Mouse (Mus musculus): ENCODE measurements around the gene Rhobtb1. TPM values are rescaled to one million over a fixed set of nuclear protein-coding genes. Genes with fewer than 3 reads are reported as not detected.

Rhobtb1 gene
- 10 to 100 TPM; 12.5 to 16.1 TPM for total RNA-seq (2021)
- long read RNA-seq, experiment 1, full-length matches to known transcripts = 9 of 11 reads
- long read RNA-seq, experiment 1, partial matches to known transcripts = 0 of 11 reads
- long read RNA-seq, experiment 1, other reads (novel, unspliced or antisense) = 2 of 11 reads
- long read RNA-seq, experiment 2, full-length matches to known transcripts = 4 of 9 reads
- long read RNA-seq, experiment 2, partial matches to known transcripts = 2 of 9 reads
- long read RNA-seq, experiment 2, other reads (novel, unspliced or antisense) = 3 of 9 reads

DNA sequence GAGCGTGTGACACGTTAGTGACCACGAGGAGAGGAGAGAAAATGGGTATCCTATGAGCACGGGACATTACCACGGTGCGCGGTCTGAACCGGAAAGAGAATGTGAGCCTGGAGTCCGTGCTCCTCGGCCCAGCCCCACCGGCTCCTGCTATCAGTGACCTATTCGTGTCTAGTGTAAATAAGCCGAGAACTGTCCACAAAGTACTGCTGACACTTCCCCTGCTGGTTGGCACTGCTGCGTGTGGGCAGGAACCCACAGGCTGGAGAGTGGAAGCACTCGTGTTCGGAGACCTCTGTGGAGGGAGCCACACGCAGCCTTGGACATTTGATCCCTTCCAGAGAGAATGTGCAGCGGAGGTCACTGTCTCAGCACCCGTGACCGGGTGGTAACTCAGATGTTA, at the start of gene Rhobtb1:
Gene Rhobtb1 (plus strand): TSS at position 390 of the 400 bp plus-strand sequence.
- no peak for DNase-seq

DNA sequence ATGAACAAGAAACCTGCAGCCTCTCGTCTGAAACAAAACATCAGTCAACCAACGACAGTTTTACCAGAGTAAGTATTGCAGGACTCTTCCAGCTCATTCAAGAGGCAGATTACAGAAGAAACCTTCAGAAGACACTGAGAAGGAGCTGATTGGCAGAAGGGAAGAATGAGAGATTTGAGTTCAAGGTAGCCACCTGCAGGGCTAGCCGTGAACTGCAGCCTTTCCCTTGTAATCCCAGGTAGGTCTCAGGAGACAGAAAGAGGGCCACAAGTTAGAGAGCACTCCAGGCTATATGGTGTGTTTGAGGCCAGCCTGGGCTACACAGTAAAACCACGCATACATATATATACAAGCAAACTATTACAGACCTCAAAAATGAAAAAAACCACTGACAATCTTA, 49.2 kb upstream of the Rhobtb1 start:
- peak; percentile 28 for DNase-seq

DNA sequence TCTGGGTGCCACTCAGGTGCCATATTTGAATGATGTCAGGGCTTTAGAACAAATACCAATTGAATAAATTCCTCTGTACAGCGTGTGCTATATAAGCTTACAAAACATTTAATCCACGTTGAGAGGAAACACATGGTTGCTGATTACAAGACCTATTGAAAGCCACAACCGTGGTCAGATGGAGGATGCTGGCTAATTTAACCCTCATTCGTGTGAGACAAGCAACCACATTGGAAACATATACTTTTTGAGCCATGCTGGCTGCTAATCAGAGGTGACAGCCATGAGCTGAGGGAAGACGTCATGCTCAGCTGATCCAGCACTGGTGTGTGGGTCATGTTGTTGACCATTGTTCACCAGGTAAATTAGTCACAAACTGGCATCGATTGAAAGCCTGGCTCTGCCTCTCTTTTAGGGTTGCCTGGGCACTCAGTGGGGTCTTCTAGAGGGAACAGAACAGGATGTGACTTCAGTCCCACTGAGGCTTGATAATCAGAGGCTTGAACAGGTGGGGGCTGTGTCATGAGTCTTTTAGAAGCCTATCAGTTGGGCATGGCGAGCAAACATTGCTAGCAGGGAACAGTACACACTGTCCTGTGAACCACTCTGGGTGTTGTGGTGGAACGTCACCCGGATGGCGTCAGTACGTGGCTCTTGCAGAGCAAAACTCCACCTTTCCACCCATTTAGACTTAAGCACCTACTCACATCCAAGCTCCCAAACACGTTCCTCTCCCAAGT, 46.9 kb upstream of the Rhobtb1 start:
- no peak for DNase-seq

DNA sequence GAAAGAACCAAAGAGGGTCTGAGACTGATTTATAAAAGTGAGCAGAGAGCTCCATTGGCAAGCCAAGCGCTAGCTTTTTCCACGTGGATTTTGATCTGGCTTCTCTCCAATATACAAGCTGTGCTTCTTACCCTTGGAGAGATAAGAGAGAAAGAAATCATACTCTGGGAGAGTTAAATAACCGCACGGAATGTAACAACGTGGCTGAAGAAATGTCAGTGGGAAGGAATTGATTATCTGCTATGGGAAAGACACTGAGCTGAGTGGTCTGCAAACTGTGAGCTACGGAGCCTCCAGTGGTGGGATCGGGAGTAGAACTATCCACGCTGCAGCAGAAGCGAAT, 46.4 kb upstream of the Rhobtb1 start:
- DNase-seq = no peak

DNA sequence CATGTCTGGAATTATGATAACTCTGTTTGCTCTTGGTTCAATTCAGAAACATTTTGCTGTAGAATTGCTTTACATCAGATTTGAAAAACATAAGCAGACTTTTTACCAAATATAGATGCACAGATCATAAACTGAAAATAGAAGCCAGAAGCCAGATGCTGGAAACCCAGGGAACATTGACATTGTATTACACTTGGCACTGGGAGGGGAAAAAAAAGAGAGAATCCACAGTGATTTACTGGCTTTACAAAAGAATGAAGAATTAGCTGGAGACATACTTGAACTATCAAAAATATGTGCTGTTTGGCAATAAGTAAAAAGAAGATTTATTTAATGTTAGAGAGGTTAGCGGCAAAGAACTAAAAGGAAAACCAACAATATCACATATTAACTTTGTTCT, 44.4 kb upstream of the Rhobtb1 start:
- no peak for DNase-seq

DNA sequence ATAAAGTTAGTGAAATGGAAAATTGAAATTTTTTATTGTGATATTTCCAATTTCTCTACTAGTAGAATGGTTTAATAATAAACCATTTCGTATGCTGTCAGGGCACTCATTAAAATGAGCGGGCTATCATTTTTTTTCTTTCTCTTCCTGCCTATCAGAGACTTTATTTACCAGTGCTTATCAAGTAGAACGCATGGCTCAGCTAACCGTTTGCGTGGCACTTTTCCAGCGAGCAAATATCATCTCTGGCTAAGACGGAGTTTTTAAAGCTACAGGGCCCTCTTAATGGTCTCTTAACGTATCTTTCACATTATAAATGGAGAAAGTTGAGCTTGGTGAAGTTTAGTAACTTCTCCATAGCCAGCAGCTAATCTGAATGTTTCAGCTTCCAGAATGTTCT, 44.0 kb upstream of the Rhobtb1 start:
- DNase-seq = peak; percentile 19

DNA sequence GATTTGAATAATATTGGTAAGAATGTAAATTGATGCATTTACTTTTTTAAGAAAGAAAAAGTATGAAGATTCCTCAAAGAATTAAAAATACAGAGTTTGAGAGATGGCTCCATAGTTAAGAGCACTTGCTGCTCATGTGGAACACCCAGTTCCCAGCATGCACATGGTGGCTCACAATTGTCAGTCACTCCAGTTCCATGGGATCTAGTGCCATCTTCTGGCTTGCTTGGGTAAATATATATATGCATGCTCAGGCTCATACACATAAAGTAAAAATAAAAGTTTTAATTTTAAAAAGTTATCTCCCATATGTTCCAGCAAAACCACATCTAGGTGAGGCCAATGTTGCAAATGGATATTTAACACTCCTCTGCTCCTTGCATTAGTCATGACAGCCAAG, 36.9 kb upstream of the Rhobtb1 start:
- DNase-seq = no peak

DNA sequence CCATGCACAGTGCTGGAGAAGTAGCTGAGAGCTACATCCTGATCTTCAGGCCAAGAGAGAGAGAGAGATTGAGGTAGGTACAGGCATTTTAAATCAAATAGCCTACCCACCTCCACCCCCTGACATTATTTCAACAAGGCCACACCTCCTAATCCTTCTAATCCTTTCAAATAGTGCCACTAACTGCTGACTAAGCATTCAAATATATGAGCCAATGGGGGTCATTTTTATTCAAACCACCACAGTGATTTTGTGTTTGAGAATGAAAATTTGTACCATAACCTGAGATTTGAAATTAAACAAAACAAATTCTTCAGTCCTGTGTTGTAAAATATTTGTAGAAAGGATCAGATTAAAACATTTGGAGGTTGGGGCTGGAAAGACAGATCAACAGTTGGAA, 33.2 kb upstream of the Rhobtb1 start:
- DNase-seq = no peak

DNA sequence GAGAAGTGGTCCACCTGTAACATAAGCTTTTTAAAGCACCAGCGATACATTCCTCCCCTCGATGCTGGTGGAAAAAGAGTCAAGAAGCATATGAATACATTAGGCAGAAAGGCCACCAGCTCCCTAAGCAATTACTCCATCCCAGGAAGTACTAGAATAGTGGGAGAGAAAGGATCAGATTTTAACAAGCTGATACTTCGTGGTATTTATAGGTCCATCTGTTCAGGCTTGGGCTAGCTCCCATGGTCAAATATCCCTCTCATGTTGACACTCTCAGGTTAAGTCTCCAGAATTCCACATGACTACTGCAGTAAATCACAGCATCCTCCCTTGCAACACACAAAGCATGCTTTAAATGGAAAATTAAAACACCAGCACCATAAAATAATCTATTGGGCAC, 32.3 kb upstream of the Rhobtb1 start:
- DNase-seq = no peak

DNA sequence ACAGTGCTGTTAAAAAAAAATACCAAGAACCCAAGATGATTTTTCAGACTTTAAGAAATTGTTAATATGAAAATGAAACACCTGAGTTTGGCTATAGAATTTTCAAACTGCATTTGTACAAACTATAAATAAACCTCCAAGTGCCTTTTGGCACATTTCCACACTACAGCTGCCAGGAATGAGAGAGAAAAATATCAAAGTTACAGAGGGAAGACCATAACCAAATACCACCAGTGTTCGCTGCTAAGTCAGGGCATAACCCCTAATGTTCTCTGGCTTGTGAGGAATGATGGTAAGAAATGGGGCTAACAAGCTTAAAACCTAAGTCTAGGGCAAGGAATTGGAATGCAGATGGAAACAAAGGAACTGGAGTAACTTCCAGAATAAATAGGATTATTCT, 31.8 kb upstream of the Rhobtb1 start:
- no peak for DNase-seq

DNA sequence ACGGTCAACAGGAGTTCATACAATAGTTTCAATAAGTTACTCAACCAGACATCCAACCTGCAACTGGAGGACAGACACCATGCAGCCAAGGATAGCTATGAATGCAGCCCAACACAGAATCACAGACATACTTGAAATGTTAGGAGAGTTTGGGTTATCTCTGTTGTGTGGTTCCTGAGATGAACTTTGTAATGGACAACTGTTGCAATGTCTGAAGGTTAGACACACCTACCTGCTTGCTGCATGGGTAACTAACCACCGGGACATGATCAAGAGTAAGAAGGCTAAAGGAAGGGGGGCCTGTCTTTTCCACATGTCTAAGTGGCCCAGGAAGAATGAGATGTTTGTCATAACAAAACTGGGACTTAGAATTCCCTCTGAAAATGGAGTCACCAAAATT, 24.7 kb upstream of the Rhobtb1 start:
- DNase-seq = no peak

DNA sequence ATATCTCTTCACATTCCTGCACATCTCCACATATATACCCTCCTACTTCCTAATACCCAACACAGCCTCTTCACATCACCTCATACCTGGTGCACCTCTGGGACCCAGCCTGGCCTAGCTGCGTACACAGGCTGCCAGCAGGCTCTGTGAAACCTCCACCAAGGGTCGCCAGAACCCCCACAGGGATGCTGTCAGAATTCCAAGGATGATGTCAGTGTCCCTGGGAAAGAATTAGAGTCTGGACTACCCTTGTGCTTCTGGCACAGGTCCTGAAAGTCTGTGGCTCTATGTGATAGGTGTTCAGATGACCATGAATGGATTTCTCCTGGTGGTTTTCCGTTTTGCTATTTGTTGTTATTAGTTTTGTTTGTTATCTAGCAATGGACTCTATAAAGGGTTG, 22.7 kb upstream of the Rhobtb1 start:
- no peak for DNase-seq

DNA sequence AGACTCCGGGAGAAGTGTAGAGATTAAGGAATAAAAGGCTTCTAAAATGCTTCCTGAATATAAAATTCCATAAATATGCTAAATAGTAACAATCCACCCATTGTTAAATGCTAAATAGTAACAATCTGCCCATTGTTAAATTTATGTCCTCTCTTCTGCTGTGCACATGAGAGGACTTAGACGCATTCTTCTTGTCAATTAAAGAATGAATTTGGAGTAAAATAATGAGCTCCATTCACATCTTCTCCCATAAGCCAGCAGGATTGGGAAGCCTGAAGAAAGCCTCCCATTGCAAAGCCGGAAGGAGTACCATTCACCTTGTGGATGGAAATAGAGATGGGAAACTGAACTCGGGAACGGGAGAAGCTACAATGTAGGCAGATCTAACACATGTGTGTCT, 20.6 kb upstream of the Rhobtb1 start:
- no peak for DNase-seq

DNA sequence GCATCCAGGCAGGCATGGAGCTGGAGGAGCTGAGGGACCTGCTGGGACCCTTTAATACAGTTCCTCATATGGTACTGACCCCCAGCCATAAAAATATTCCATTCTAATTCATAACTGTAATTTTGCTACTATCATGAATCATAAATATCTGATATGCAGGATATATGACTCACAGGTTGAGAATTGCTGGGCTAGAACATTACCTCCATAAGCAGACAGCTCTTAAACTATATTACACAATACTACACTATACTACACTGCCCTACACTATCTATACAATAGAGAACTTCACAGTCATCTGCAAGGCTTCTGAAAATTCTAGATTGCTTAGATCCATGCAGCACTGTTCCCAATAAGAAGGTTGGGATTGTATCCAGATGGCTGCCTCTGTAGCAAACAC, 16.9 kb upstream of the Rhobtb1 start:
- DNase-seq = no peak

DNA sequence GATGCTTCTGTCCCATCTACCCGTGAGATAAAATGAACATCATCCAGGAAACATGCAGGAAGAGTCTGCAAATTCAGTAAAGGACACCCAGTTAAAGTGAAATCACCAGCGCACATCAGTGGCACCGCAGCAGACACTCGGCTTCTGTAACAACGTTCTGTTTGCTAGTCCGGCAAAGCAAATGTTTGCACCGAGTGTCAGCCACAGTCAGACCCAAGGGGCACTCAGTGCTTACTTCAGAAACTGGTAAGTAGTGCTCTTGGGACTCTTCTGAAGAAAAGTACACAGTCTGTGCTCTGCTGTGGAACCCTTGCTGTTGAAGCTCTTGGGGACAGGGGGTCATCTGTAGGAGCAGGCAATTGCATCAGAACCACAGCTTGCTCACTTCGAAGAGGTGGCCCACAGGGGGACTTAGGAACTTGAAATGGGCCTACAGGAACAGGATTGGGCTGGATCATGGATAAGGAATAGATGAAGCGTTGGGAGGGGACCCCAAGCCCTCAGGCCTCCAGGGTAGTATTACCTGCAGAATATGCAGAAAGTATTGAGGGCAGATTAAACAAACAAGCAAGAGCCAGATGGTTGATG, 14.9 kb upstream of the Rhobtb1 start:
- no peak for DNase-seq

DNA sequence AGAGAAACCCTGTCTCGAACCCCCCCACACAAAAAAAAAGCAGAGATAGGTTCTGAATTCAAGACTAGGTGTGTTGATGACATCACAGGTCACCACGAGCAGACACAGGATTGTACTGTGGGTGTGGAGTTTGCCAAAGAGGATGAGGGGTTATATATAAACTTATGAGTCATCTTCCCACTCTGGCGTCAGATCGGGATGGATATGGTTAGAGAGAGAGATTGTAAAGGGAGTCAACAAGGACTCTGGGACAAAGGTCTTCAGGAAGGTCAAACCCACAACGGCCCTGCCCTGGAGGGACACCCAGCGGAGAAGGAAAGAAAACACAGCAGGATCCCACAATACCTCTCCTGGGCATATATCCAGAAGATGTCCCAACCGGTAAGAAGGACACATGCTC, 2.0 kb upstream of the Rhobtb1 start:
- no peak for DNase-seq

DNA sequence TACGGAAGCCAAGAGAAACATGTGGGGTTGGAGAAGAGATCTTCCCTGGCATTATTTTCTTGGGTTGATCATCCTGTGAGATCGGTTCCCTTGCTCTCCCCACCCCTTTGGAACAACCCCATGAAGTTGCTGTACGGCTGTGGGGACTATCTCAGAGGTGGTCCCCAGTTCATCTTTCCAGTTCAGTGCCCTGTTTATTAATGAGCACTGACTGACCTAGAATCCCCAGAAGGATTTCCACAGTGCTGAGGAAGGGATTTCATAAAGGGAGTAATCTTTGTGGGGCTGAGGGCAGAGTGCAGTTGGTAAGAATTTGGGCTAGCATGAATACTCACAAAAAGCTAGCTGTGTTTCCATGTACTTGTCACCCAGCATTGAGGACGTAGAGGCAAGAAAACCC, 1.7 kb downstream of the Rhobtb1 start:
- no peak for DNase-seq

DNA sequence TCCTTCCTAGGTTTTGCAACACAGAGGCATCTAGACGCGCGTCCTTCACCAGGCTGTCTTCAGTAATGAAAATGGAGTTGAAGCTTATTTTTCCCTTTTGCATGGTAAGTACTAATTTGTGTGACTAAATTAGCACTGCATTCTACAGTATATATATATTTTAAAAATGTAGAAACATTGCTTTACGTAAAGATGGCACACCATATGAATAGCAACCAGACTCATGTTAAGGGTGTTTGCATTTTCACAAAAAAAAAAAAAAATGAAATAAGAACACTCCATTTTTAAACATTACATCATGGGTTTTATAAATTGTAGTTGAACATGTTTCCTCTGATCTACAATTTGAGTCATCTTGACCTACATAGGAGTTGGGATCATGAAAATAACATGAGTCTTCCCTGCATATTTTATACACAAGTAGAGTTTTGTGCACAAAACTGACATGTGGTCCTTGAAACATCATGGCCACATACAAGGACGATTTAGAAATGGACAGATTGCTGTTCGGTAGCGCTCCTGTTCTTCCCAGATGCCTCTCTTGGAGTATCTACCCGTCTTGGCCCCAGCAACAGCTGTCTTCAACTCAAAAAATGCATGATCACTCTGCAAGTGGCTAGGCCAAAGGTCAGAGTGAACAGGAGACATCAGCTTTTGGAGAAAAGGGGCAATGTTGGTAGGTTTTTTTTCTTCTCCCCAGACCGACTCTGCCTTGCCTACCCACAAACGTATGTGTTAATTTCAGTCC, 4.4 kb downstream of the Rhobtb1 start:
- DNase-seq = no peak

DNA sequence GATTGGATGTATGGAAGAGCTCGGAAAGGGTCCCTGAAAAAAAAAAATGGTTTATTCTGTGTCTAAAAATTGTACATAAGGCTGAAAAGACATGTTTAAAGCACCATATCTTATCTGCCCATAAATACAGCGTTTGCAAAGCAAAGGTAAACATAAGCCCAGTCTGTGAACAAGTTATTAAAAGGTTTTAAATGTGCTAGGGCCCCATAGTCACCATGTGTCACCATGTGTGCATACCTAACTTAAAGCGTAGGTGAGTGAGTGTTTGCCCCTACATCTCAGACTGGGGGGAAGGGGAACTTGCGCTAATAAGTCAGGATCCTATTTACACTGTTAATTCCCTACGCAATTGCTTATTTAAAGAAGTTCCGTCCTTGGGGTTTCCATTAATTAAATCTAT, 5.2 kb downstream of the Rhobtb1 start:
- DNase-seq = no peak

DNA sequence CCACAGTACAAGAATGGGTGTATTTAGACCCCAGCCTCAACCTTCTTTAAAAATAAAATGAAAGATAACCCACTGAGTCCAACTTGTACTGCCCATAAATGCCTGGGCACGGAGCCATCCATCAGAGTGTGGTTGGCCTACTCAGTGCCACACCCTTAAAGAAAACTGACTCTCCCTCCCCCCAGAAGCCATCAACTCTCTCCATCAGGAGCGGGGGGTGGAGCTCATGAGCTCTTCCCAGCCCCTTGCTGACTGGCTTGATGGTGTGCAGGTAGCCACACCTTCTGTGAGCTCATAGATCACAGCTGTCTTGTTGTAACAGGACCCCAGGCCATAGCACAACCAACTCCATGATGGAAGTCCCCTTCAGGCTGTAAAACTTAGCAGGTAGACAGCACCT, 6.2 kb downstream of the Rhobtb1 start:
- no peak for DNase-seq

DNA sequence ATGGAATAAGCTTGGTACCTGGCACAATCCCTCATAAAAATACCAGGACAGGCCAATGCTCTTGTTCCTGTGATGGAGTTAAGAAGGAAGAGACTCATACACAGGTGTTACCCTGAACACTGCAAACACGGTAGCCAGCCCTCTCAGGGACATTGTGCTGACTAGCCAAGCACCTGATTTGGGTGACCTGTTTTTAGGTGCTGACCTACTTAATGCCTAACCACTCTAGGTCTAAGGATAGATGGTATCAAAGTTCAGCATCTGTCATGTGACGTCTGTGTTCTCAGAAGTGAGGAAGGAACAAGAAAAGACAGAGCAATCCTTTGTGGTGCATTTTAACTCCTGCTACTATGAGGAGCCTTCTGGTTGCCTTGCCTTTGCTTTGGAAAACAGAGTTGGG, 9.6 kb downstream of the Rhobtb1 start:
- DNase-seq = no peak

DNA sequence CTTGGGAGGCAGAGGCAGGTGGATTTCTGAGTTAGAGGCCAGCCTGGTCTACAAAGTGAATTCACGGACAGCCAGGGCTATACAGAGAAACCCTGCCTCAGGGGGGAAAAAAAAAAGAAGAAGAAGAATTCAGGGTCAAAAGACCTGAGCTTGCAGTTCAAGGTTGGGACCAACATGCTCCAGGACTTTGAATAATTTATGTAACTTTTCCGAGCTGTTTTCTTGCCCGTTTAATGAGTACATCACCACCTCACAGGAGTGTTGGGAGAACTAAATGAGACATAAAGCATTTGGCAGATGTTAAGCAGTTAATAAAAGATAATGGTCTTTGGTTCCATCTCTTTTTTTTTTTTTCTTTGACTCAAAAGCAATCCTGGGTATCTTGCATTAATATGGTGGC, 10.3 kb downstream of the Rhobtb1 start:
- DNase-seq = no peak

DNA sequence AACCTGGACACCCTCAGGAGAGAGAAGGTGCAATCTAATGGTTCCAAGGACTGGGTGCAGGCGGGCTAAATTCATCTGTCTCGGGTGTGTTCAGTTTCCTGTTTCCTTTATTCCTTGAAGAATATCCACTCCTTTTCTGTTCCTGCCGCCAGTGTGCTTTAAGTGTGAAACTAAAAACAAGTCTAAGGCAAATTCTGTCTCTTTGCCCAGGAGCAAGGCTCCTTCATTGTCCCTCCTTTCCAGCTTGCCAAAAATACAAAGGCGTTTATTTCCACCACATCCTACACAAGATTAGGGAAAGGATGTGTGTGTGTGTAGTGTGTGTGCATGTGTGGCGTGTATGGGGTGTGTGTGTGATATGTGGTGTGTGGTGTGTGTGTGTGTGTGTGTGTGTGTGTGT, 11.3 kb downstream of the Rhobtb1 start:
- no peak for DNase-seq

Measured in gastrocnemius, postnatal 10 days (tissue).